Mouse (Mus musculus) central nervous system, embryonic 14 days (tissue): ENCODE measurements around the gene Copz1. TPM values are rescaled to one million over a fixed set of nuclear protein-coding genes. Genes with fewer than 3 reads are reported as not detected.

Experiments used
- polyA plus RNA-seq: library from polyadenylated mRNA; depleted of rRNA; stranded (reverse); fragments of >200 nt; gene quantifications from 2 replicates; pipeline ENCODE4 v1.2.3, GENCODE M21; 2012; rRNA removed

Gene Copz1
- polyA plus RNA-seq, result 166 and 171 TPM in 2 replicates

DNA sequence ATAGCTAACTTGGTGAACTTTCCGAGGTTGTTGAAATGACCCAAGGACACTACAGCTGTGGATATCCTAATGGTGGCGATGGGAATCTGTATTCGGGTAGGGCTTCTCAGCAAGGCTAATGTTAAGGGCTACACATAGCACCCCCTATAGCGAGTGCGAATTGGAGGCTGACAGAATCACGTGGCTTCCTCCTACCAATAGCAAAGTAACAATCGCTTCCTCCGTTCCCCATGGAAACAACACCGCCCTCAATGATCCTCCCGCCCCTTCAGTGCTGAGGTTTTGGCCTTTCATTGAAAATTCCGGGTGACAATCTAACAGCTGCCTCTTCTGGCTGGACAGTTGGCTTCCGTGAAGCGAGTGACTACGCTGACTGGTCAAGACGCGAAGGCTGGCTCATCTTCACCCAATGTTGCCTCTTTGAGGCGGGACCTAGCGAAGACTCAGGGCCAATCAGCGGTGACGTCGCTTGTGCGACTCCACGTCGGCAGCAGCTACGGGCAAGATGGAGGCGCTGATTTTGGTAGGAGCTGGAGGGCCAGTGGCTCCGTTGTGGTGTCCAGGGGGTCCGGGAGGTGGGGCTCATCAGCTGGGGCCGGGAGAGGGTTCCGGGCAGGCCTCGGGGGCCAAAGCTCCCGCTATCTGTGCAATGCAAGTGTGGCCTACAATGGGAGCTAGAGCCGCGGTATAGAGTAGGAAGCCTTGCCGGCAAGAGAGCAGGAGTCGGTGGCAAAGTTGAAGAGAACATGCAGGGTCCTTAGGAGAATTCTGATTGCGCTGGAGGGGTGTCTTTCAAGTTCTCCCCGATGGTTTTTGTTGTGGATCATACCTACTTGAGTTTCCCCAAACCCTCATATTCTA is at the start of gene Copz1:
TSS of gene Copz1 (plus strand) at position 296 of the 861 bp plus-strand sequence.

GRCm38 (mm10) chr15:103239685-103240159 is 32.8 kb upstream of the Copz1 start, which contains the start of gene Cbx5:
Gene Cbx5 (minus strand): TSS chr15:103239816.

DNA sequence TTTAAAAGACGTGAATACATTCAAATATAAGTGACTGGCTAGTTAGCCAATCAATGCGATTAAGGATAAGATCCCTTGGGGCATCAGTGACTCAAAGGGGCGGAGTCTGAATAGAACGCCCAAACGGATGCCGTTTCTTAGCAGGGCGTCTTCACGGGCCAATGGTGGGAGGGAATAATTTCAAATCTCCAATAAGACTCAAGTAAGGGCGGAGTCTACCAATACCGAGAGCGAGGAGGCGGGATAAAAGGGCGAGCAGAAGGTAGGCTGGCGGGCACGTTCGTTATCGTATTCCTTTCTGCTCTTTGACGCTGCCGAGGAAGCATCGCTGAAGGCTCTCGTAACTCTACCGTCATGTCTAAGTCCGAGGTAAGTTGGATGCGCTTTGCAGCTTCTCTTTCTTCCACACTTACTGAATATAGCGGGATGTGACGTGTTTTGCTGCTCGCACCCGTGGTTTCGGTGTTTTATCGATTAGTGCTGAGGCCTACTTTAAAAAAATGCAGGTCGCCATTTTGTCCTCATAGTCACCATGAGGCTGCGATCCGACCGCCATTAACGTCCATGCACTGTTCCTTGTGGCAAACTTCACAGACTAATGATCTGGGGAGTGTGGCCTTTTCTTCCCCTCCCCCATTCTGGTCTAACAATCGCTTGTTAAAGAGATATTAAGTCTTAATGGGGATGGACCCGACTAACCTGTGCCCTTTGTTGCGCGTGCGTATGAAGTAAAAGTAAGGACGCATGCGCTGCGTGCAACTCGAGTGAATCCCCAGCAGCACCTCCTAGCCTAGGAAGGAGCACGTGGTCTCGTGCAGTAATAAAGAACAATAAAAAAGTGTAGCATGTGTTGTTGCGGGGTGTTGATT is 32.1 kb upstream of the Copz1 start, which contains the start of gene Hnrnpa1:
TSS of gene Hnrnpa1 (plus strand) at position 273 of the 869 bp plus-strand sequence.

GRCm38 (mm10) chr15:103257790-103258728 is 14.5 kb upstream of the Copz1 start, which contains the start of gene Nfe2:
Gene Nfe2 (minus strand): TSS chr15:103258403.

DNA sequence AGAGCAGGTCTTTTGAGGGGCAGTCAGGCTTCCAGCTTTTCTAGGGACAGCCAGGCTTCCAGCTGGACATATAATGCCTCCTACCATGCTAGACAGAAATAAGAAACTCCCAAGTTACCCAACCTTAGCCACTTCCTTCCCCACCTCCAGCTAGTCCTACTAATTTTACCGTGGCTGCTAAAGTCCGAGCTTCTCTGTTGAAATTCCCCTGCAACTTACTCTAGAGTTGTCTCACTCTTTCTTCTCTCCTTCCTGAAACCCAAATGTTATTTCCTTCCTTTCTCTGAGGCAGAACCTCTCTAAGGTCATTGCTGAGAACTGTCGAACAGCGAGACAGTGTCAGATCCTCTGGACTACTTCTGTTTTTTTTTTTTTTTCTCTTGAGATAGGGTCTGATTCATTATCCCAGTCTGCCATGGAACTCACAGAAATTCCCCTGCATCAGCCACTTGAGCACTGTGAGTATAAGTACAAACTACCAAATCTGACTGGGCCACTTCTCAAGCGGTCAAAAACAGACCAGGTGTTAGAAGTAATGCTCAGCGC is 37.9 kb downstream of the Copz1 start, which contains the start of gene Gpr84:
TSS of gene Gpr84 (minus strand) at position 248 of the 546 bp plus-strand sequence.

DNA sequence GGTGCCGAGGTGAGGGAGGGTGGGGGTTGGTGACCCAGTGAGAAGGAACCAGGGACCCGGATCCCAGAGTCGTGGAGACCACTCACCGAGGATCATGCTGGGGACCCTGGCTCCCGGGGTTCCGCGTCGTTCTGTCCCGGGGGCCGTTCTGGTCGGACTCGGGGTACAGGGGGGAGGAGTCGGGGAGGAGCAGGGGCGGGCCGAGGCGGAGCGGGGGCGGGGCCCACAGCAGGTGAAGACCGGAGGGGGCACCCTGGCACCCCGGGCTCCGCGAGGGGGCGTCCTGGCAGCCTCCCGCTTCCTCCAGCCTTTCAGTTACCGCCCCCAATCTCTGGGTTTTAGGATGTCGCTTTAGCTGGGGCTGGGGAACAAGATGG is 67.4 kb downstream of the Copz1 start, which contains the start of gene Zfp385a:
TSS of gene Zfp385a (minus strand) at position 133 of the 377 bp plus-strand sequence.

Other genes starting within 250 kb of the Copz1 start
- gene Smug1, start 105.6 kb upstream of the Copz1 start, polyA plus RNA-seq, result 29.9 and 35.9 TPM in 2 replicates
- 93.0 and 106 TPM in 2 replicates for gene Cbx5, start 32.9 kb upstream of the Copz1 start, polyA plus RNA-seq
- 1,362 and 1,476 TPM in 2 replicates for gene Hnrnpa1, start 32.3 kb upstream of the Copz1 start, polyA plus RNA-seq
- 0.92 and 1.6 TPM in 2 replicates for gene Nfe2, start 14.3 kb upstream of the Copz1 start, polyA plus RNA-seq
- gene Gpr84, start 37.9 kb downstream of the Copz1 start, polyA plus RNA-seq, result 0.42 and 0.90 TPM in 2 replicates
- 20.9 and 26.2 TPM in 2 replicates for gene Zfp385a, start 67.4 kb downstream of the Copz1 start, polyA plus RNA-seq
- gene Itga5, start 94.0 kb downstream of the Copz1 start, polyA plus RNA-seq, result 8.8 and 19.4 TPM in 2 replicates
- not detected in 2 replicates for gene Gtsf1, start 157.8 kb downstream of the Copz1 start, polyA plus RNA-seq
- 0.11 TPM in 1 of 2 replicates, not detected in the other for gene Gtsf2, start 175.8 kb downstream of the Copz1 start, polyA plus RNA-seq
- 2.5 and 2.6 TPM in 2 replicates for gene Nckap1l, start 181.1 kb downstream of the Copz1 start, polyA plus RNA-seq
- 79.1 and 89.7 TPM in 2 replicates for gene Pde1b, start 230.3 kb downstream of the Copz1 start, polyA plus RNA-seq